ENCODE assay signal across 7 mouse cellular contexts in genomic region chr5:134312691-134313450, GRCm38 (mm10). TPM values are rescaled to one million over a fixed set of nuclear protein-coding genes. Genes with fewer than 3 reads are reported as not detected.
A peak's percentile ranks its signal among the peaks of the same experiment; 100 is the strongest.
DNase-seq lines count a peak whose midpoint lies in the region; ATAC-seq and TF ChIP-seq lines count a peak whose summit lies in the region.

No protein-coding gene starts in this region.

- WGBS in heart, embryonic 15.5 days, result 5% methylated on average over 19 of the region's 19 CpGs
- 5% methylated on average over 19 of the region's 19 CpGs for WGBS in macrophage (ENCODE audit: missing documents)

- H3K79me2 ChIP-seq in CH12.LX (replicated peaks; ENCODE audit: control insufficient read depth, extremely low read depth, insufficient read depth, poor library complexity, severe bottlenecking) (peaks cover 40% of the 10 kb centered on the region), macrophage (ENCODE audit: inconsistent target) (peaks cover 57% of the 10 kb centered on the region)

- TF ChIP-seq POLR2A in CH12.LX (IDR thresholded peaks at IDR 0.05; ENCODE audit: low read depth, low read length), result no peak

- peak; percentile 54 for DNase-seq in 416B (ENCODE audit: low read depth)
- peak; percentile 20 for DNase-seq in CH12.LX (ENCODE audit: extremely low read depth)
- peak; percentile 44 for DNase-seq in embryo, embryonic 9.5 days (ENCODE audit: extremely low spot score)
- DNase-seq in layer of hippocampus, adult 2 months (ENCODE audit: low spot score in 2 of 2), result peak; percentile 41 to 47
- DNase-seq in telencephalon, adult 2 months (ENCODE audit: low read depth, low spot score), result peak; percentile 80

- H3K4me2 ChIP-seq in CH12.LX (ENCODE audit: insufficient read depth, low read depth, poor library complexity, severe bottlenecking), result peak overlapping the region; percentile 78
- peak overlapping the region; percentile 73 for H3K4me2 ChIP-seq in heart, embryonic 15.5 days

- H3K9me3 ChIP-seq in CH12.LX (replicated peaks; ENCODE audit: low read length), result no peaks in the 10 kb centered on the region
- no peaks in the 10 kb centered on the region for H3K9me3 ChIP-seq in heart, embryonic 15.5 days (replicated peaks)

- in situ Hi-C loops in CH12.LX (cut with MboI; ENCODE audit: low pct_ligation_motif_present, low pct_unique_long_range_greater_than_20kb, low sequenced_read_pairs), result no loop called here

- no peak for ATAC-seq in heart, embryonic 15.5 days (replicated peaks; ENCODE audit: insufficient number of reproducible peaks, insufficient read depth, low FRiP score, low read depth)

- peaks cover 2% of the 10 kb centered on the region for H3K27me3 ChIP-seq in CH12.LX (replicated peaks)
- H3K27me3 ChIP-seq in heart, embryonic 15.5 days, result no peaks in the 10 kb centered on the region

- H3K27ac ChIP-seq in CH12.LX (ENCODE audit: insufficient read depth, low read depth), result peak overlapping the region; percentile 1; the same call in 1 of the 2 replicates
- peak overlapping the region; percentile 100 for H3K27ac ChIP-seq in heart, embryonic 15.5 days
- H3K27ac ChIP-seq in layer of hippocampus, adult 2 months, result peak overlapping the region; percentile 100
- H3K27ac ChIP-seq in macrophage, result peak overlapping the region; percentile 59

- H3K4me3 ChIP-seq in CH12.LX (replicated peaks in 1 of 3; ENCODE audit: low read depth in 2 of 3, low read length in 2 of 3, poor library complexity in 1 of 3) (peak overlapping the region; percentile 78 to 81 (median 81)), macrophage (ENCODE audit: inconsistent target) (peak overlapping the region; percentile 48)
- H3K4me3 ChIP-seq in heart, embryonic 15.5 days, result peak overlapping the region; percentile 95
- H3K4me3 ChIP-seq in layer of hippocampus, adult 2 months, result peak overlapping the region; percentile 85

- dilution Hi-C loops in CH12.LX (cut with MboI; ENCODE audit: extremely low pct_ligation_motif_present, extremely low pct_unique_long_range_greater_than_20kb, low sequenced_read_pairs), result no loop called here

- H3K9ac ChIP-seq in CH12.LX (ENCODE audit: insufficient read depth, low read depth), result peak overlapping the region; percentile 35
- peak overlapping the region; percentile 99 for H3K9ac ChIP-seq in heart, embryonic 15.5 days

- TF ChIP-seq CTCF in CH12.LX (conservative IDR thresholded peaks at IDR 0.05 in 1 of 2, IDR thresholded peaks at IDR 0.05 in 1 of 2; ENCODE audit: low read depth in 2 of 2, low read length in 2 of 2), result no peak
- no peak for TF ChIP-seq CTCF in layer of hippocampus, adult 2 months (conservative IDR thresholded peaks at IDR 0.05)

- H3K4me1 ChIP-seq in CH12.LX (ENCODE audit: control insufficient read depth in 1 of 2, insufficient read depth in 2 of 2), result peaks cover 6 to 34% of the 10 kb centered on the region in 2 experiments; a peak in 3 of 4 replicates
- peaks cover 42% of the 10 kb centered on the region for H3K4me1 ChIP-seq in heart, embryonic 15.5 days (replicated peaks)

- no peak; the same call in 1 of the 2 replicates for TF ChIP-seq EP300 in CH12.LX (IDR thresholded peaks at IDR 0.05; ENCODE audit: low read length)

- no peak for TF ChIP-seq RAD21 in CH12.LX (IDR thresholded peaks at IDR 0.05; ENCODE audit: low read depth, low read length)

- H3K36me3 ChIP-seq in CH12.LX (replicated peaks in 1 of 2; ENCODE audit: control insufficient read depth in 1 of 2, insufficient read depth in 1 of 2, low read length in 1 of 2) (peaks cover 6 to 33% of the 10 kb centered on the region in 2 experiments), macrophage (ENCODE audit: inconsistent target) (0 out of 2 replicates have a peak, but pooled peaks cover 11% of the 10 kb centered on the region)
- H3K36me3 ChIP-seq in heart, embryonic 15.5 days, result peaks cover 24% of the 10 kb centered on the region

TF ChIP-seq in CH12.LX, 34 proteins besides CTCF, POLR2A, EP300 and RAD21:
- TF ChIP-seq SIN3A (IDR thresholded peaks at IDR 0.05; ENCODE audit: low read length) (no peak), ZNF384 (IDR thresholded peaks at IDR 0.05; ENCODE audit: low read depth, low read length) (peak; percentile 80), MEF2A (IDR thresholded peaks at IDR 0.05; ENCODE audit: borderline replicate concordance, low read depth, low read length) (0 out of 2 replicates have a peak, but pooled peaks have one; percentile 5)

RNA-seq across cellular contexts. Expression of gene Gtf2i, which starts 1.7 kb away (rescaled TPM):
- total RNA-seq in CH12.LX (2012; rRNA removed) (36.2 and 42.2 TPM in 2 replicates), CH12.LX (2014; rRNA removed) (24.5 and 28.4 TPM in 2 replicates)
- polyA plus RNA-seq in CH12.LX (2012; ENCODE audit: insufficient read length, low read depth) (58.9 and 60.9 TPM in 2 replicates), macrophage (2018) (75.2 to 106 TPM (median 87.7 TPM) in 3 replicates)
- polyA plus RNA-seq in heart, embryonic 15.5 days (2015; fragmentation: Nextera tagmentation; extraction: Ambion mirVana), result 121 and 125 TPM in 2 replicates
- 100 to 1,000 TPM; 222 to 227 TPM for total RNA-seq in layer of hippocampus, adult 2 months (2021)
- 100 to 1,000 TPM in 16 of 26 experiments, 10 to 100 TPM in 10; 11.2 to 249 (median 123) TPM for total RNA-seq in macrophage (2018; cell fraction: chromatin; rRNA removed)
- 100 to 1,000 TPM in 8 of 26 experiments, 10 to 100 TPM in 18; 56.3 to 125 (median 90.3) TPM for total RNA-seq in macrophage (2018; cell fraction: cytosol; rRNA removed)
- total RNA-seq in macrophage (2018; cell fraction: nucleus; rRNA removed), result 100 to 1,000 TPM in 7 of 26 experiments, 10 to 100 TPM in 19; 21.8 to 141 (median 69.2) TPM

Comparison
In these comparisons a context has a peak if more than half of its experiments do, and no peak if none do; other contexts are left out.
1. DNase-seq: peak in every context shown above with its lines; median percentile 80 in telencephalon, adult 2 months; 54 in 416B; 44 in embryo, embryonic 9.5 days; 44 in layer of hippocampus, adult 2 months; 20 in CH12.LX.
2. H3K27ac ChIP-seq: peak in every context shown above with its lines; median percentile 100 in heart, embryonic 15.5 days; 100 in layer of hippocampus, adult 2 months; 59 in macrophage; 1 in CH12.LX.